Mouse (Mus musculus) embryonic stem cell, embryonic (primary cell): ENCODE data around the gene Slc22a5.

ENCODE experiments used
- CTCF ChIA-PET, 4 experiments: fragments of 300-600 bp in 2 of 4; fragments of 350-600 bp in 2 of 4; sonication (Branson Sonifier 250); formaldehyde crosslinking; loops; one replicate each; lab custom pipeline; 2022; ENCODE audit warnings: inconsistent platforms in 2 of 4; lab: Charles Lee
- POLR2A ChIA-PET, 4 experiments: fragments of 300-600 bp in 2 of 4; fragments of 350-600 bp in 2 of 4; sonication (Branson Sonifier 250); formaldehyde crosslinking; loops; one replicate each; lab custom pipeline; 2022; ENCODE audit warnings: antibody characterized with exemption in 4 of 4, inconsistent platforms in 1 of 4; lab: Charles Lee

Slc22a5 gene

DNA sequence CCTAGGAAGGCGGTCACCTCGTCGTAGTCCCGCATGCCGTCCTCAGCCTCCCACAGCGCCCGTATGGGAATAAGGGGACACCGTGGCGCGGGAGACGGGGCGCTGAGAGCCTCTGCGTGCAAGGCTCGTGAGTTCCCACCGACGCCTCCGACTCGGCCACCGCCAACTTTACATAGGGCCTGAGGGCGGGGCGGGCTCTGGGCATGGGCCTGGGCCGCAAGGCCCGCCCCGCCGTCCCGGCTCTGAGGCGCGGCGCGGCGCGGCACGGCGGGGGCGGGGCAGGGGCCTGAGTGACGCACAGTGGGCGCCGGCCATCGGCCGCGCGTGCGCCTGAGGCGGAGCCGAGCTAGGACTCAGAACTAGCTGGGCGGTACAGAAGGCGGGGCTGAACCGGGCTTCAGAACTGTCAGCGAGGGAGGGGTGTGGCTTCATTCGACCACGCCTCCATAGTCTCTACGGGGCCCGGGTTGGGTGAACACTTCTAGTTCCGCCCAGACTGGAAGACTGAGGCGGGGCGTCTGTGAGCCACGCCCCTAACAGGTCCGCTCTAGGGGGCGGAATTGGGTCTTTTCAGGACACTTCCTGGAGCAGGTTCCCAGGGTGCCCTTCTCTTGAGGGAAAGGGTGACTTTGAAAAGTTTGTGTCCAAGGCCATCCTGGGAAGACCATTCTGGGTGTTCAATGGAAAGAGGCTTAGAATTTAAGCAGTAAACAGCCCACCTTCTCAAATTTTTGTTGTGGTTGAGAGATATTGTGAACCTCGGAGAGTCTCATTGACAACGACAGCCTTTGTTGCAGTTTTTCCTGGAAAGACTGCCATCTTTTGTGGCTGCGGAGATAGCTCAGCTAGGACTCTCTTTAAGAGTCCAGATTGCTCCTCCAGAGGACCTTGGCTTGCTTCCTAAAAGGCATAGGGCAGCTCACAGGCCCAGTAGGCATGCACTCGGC is at the start of gene Slc22a5:
Gene Slc22a5, minus strand, starts transcription at position 156 of the 947 bp plus-strand sequence.
- POLR2A ChIA-PET, result interaction anchor here in 3 of 4 experiments (0.9 to 4.2 kb wide), 16 partner anchors 9 to 895 kb away, joined by 3 to 64 read pairs (median 4); partner anchors contain the start of genes Irf1 (in 2 of the 3), Slc22a21 (in 2 of the 3), Cdc42se2 (in 1 of the 3) and Rad50 (in 1 of the 3)
- CTCF ChIA-PET, result interaction anchor here in 2 of 4 experiments (0.6 to 1.4 kb wide), 8 partner anchors 11 to 156 kb away, joined by 3 to 7 read pairs (median 4); no protein-coding TSS in a partner anchor

DNA sequence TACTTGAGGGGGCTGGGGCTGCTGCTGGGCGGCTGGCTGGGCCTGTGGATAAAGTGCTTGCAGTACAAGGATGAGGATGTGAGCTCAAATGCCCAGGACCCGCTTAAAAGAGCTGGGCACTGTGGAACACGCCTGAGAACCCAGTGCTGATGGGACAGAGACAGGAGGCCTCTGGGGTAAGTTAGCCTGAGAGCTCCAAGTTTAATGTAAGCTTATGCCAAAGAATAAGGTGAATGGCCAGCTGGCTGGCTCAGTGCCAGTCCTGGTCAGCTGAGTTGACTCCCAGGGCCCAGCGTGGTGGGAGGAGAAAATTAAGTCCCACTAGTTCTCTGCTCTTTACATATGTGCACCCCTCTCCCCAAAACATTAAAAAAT is 40.5 kb upstream of the Slc22a5 start:
- CTCF ChIA-PET, result interaction anchor here (0.6 to 1.9 kb wide), 33 partner anchors 9 to 462 kb away, joined by 3 to 36 read pairs (median 4); partner anchors contain the start of gene Gm9837 (in 1 of the 4)
- POLR2A ChIA-PET, result interaction anchor here (0.6 to 1.6 kb wide), 12 partner anchors 10 to 1739 kb away, joined by 3 to 6 read pairs (median 3); no protein-coding TSS in a partner anchor

DNA sequence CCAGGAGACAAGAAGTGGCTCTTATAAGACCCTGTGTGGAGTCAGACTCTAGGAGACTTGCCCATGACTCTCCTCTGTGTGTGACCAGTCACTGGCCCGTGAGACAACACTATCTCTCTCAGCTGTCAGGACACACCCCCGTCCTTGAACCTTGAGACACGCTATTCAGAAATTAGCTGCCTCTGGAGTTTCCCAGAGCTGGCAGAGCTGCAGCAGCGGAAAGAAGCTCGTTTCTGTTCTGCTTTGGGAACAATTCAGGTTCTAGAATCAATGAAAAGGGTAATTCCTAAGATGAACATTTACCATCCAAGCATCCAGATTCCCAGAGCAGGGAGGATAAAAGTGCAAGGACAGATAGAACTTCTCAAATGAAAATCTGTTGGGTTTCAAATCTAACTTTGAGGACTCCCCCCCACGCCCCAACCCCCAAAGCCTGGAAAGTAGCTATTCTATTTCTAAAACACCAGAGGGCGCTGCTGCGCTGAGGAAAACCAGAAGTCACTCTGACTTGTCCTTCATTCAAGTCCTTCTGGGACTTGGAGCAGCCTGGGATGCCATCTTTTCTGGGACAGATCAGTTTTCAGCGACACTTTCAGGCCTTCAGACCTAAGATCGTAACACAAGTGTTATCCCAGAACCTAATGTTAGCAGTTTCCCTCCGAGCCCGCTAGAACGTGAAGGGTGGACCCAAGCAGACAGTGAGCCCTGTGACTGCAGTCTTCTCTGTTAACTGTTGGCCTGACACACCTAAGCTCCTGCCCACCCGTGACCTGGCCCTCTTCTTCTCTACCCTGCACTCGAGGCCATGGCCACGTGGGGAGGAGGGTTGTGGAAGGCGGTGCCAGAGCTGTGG is 39.9 kb upstream of the Slc22a5 start:
- POLR2A ChIA-PET, result interaction anchor here (0.6 to 1.6 kb wide), 21 partner anchors 9 to 1740 kb away, joined by 3 to 7 read pairs (median 3); partner anchors contain the start of genes Slc22a21 (in 2 of the 4) and Slc22a5 (in 1 of the 4)
- CTCF ChIA-PET, result interaction anchor here (0.5 to 1.9 kb wide), 53 partner anchors 9 to 1053 kb away, joined by 3 to 36 read pairs (median 4); partner anchors contain the start of genes Slc22a21 (in 2 of the 4), Gm9837 (in 1 of the 4) and Slc22a5 (in 1 of the 4)

DNA sequence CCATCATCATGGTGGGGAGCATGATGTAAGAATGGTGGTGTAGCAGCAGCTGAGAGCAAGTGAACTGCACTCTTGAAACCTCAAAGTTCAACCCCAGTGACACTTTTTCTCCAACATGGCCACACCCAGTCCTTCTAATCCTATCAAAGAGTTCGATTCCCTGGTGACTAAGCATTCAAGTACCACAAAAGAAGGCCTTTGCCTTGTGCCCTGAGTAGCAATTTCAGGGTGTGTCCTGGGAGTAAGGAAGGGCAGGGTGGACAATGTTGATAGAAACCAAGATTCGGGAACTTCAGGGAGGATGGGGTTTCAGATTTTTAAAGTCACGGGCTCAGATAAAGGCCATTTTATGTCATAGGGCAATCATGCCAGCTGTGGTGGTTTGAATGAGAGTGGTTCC is 38.3 kb upstream of the Slc22a5 start:
- CTCF ChIA-PET, result no interaction called here

DNA sequence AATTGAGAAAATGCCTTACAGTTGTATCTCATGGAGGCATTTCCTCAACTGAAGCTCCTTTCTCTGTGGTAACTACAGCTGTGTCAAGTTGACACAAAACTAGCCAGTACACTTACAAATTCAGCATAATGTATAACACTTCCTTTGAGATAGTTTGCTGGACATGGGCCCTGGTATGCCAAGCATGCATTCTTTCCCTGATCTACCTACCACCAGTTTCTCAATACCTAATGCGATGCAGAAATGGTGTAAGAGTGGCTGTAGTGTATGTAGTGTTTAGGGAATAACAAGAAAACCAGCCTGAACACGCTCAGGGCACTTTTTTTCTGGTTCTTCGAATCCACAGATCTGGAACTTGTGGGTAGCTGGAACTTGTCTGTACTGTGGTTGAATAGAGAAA is 37.1 kb upstream of the Slc22a5 start:
- ChIA-PET POLR2A (no interaction called here), CTCF (interaction anchor here in 2 of 4 experiments (0.6 to 1.0 kb wide), 2 partner anchors 10 to 72 kb away, joined by 3 read pairs; no protein-coding TSS in a partner anchor)

More for the DNA sequence above, 38.3 kb upstream of the Slc22a5 start:
- POLR2A ChIA-PET, result interaction anchor here in 1 of 4 experiments (0.9 kb wide), 1 partner anchor 161 kb away, joined by 3 read pairs; no protein-coding TSS in a partner anchor

DNA sequence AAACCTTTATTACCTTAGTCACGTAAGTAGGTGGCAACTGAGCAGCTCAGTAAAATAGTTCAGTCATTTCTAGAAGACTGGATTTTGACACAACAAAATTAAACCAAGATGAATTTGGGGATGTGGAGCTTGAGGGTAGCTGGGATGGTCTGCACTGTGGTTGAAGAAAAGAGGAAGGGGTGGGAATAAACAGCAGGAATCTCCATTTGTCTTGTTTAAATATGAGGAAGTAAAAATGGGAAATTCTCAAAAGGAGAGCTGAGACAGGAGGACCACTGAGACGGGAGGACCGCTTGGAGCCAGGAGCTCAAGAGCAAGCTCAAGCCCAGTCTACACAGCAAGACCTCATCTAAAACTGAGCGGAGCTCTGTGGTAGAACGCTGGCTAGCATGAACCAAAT is 34.8 kb upstream of the Slc22a5 start:
- ChIA-PET CTCF (interaction anchor here in 2 of 4 experiments (0.7 kb wide), 2 partner anchors 76 to 1672 kb away, joined by 3 read pairs; no protein-coding TSS in a partner anchor), POLR2A (no interaction called here)

DNA sequence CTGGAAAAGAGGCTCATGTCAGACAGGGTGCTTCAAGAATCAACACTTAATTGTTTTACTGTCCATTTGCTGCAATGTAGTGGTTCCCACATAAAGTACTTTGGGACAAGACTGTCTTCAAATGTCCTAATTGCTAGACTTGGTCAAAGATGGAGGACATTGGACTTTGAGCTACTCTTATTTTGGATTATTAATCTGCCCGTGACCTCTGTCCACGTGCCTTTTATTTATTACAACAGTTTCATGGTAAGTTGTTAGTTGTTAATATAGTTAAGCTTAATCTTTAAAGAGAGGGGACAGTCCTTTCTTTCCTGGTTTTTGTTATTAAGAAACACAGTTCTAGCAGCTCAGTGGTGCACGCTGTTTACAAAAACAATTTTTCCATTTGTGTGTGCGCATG is 27.4 kb upstream of the Slc22a5 start:
- CTCF ChIA-PET, result interaction anchor here in 3 of 4 experiments (0.6 to 1.0 kb wide), 3 partner anchors 10 to 73 kb away, joined by 3 to 4 read pairs (median 3); no protein-coding TSS in a partner anchor
- POLR2A ChIA-PET, result interaction anchor here in 1 of 4 experiments (0.9 kb wide), 1 partner anchor 13 kb away, joined by 4 read pairs; no protein-coding TSS in a partner anchor

DNA sequence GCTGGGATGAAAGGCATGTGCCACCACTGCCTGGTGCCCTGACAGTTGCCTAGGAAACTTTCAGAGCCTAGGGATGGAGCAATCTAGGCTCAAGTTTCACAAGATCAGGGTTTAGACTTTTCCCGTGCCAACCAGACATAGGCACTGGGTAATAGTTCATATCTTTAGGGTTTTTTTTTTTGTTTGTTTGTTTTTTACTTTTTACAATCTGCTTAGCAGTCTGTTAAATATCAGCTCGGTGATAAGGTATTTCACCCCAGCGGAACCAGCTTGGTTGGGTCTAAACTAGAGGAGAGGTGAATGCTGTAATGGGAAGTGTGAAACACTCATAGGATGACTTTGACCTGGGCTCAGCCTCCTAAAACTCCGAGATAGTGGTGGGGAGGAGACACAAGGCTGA is 19.6 kb upstream of the Slc22a5 start:
- ChIA-PET CTCF (interaction anchor here in 2 of 4 experiments (0.6 kb wide), 2 partner anchors 21 to 283 kb away, joined by 3 read pairs; no protein-coding TSS in a partner anchor), POLR2A (no interaction called here)

DNA sequence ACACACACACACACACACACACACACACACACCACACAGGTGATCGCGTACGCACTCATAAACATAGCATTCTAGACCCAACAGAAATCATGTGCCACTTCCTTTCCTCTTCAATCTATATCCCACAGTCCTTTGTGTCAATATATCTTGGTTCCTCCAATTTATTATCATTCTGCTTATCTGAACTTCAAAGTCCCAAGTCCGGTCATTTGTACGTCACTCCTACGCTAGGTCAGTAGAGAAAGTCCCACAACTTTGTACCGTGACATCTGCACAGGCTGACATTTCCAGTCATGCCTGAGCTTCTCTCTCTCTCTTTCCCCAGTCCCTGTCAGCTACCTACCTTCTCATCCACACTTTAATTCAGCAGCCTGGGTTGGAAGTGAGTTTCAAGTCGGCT is 17.2 kb upstream of the Slc22a5 start:
- POLR2A ChIA-PET, result no interaction called here
- CTCF ChIA-PET, result interaction anchor here in 1 of 4 experiments (0.6 kb wide), 1 partner anchor 248 kb away, joined by 3 read pairs; no protein-coding TSS in a partner anchor

DNA sequence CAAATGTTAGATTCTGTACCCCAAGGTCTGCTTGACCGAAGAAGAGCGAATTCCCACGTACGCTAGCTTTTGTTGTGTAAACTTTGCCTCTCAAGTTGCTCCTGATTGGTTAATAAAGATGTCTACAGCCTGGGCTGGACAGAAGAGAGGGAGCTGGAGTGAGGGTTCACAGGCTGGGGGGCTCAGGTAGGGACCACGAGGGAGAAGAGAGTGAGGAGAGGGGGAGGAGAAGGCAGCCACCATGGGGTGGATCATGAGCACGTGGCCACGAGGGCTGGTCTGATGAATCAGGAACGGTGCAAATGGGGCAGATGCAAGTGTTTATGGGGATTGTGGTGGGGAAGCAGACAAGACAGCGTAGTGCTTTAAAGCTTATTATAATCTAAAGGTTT is 13.1 kb upstream of the Slc22a5 start:
- ChIA-PET POLR2A (interaction anchor here in 3 of 4 experiments (0.7 to 5.7 kb wide), 10 partner anchors 11 to 528 kb away, joined by 3 to 64 read pairs (median 3); partner anchors contain the start of genes Slc22a21 (in 2 of the 3), Gdf9 (in 1 of the 3), Slc22a5 (in 1 of the 3) and Uqcrq (in 1 of the 3)), CTCF (interaction anchor here in 3 of 4 experiments (0.6 to 1.0 kb wide), 5 partner anchors 27 to 495 kb away, joined by 3 to 16 read pairs (median 4); no protein-coding TSS in a partner anchor)

DNA sequence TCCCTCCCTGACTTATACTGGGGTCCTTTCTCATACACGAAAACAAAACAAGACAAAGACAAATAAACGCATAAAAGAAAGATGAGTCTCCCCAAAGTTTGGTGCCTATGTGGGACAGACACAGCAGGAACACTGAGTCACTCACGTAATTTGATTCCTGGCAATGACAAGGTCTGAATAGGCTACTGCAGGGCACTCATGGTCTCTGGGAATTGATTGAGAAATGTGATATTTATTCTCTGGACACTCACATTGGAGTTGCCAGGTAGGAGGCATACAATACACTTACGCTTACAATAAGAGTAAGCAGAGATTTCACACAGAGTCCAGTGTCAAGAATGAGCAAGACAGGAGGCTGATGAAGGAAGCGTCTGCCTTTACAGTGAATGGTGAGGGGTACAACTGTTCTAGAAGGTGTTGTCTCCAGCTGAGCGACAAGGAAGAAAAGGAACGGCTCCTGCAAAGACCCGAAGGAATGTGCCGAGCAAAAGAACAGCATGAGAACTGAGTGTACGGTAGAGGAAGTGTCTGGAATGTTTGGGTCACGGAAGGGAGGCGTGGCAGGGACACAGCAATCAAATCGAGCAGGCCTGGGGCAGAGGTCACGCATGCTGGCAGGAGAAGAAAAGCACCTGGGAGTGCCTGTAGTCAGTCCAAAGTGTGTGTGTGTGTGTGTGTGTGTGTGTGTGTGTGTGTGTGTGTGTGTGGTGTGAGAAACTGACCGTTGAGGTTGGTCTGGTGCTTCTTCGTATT is 12.5 kb upstream of the Slc22a5 start:
- POLR2A ChIA-PET, result interaction anchor here in 3 of 4 experiments (0.7 to 5.7 kb wide), 11 partner anchors 10 to 528 kb away, joined by 3 to 64 read pairs (median 3); partner anchors contain the start of genes Slc22a21 (in 2 of the 3), Gdf9 (in 1 of the 3), Slc22a5 (in 1 of the 3) and Uqcrq (in 1 of the 3)
- CTCF ChIA-PET, result interaction anchor here in 3 of 4 experiments (0.6 to 1.2 kb wide), 6 partner anchors 27 to 494 kb away, joined by 3 to 16 read pairs (median 4); no protein-coding TSS in a partner anchor

DNA sequence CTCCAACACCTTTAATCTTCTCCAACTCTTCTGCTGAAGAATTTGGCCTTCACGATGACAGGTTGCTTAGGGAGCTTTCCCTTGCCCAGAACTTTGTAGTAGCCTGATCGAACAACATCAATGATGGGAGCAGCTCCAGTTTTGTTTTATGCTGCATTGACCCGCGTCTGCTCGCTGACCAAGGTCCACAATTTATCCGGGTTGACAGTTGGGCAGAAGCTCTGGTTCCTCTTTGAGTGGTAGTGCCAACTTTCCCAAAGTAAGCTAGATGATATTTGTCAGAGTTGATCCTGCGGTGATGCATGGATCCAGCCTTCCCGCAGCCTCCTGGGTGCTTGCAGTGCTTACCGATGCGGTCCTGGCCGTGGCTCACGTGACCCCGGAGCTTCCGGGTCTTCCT is 11.3 kb upstream of the Slc22a5 start:
- CTCF ChIA-PET, result interaction anchor here in 1 of 4 experiments (1.0 to 1.3 kb wide), 3 partner anchors 11 to 167 kb away, joined by 3 to 4 read pairs (median 3); partner anchors contain the start of gene Slc22a5
- POLR2A ChIA-PET, result interaction anchor here in 2 of 4 experiments (0.7 to 5.7 kb wide), 5 partner anchors 10 to 77 kb away, joined by 3 to 64 read pairs (median 4); partner anchors contain the start of genes Slc22a5 (in 2 of the 2) and Slc22a21 (in 1 of the 2)

DNA sequence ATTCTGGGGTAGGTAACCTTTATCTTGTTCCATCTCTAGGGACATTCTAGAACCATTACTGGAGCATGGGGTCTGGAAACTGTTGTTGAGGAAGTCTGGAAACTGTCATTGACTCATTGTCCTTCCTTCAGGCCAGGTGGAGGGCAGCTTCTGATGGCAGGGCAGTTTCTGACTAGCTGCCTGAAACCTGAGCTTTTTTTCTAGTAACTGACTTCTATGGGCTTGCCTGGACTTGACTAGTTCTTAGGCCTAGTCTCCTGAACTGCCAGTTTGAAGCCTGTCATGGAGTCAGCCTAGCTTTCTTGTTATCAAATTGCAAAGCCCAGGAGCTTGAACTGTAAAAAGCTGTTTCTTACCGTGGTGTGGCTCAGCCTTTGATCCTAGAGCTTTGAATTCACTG is 9.5 kb upstream of the Slc22a5 start:
- POLR2A ChIA-PET, result interaction anchor here in 2 of 4 experiments (0.6 to 5.7 kb wide), 5 partner anchors 8 to 600 kb away, joined by 3 to 64 read pairs (median 3); partner anchors contain the start of gene Slc22a5 (in 1 of the 2)
- CTCF ChIA-PET, result interaction anchor here in 2 of 4 experiments (0.5 to 0.8 kb wide), 2 partner anchors 30 to 39 kb away, joined by 3 to 7 read pairs; no protein-coding TSS in a partner anchor

DNA sequence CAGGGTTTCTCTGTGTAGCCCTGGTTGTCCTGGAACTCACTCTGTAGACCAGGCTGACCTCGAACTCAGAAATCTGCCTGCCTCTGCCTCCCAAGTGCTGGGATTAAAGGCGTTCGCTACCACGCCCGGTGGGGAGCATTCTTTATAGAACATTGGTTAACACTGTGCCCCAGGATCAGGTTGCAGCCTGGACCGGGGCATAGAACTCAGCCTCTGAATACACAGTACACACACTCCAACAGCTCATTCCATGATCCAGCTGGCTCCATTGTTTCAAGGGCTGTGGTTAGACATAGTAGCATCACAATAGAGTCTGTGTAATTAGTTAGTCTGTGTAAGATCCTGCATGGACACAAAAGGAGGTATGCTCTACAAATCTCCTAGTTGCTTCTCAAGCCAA is 8.5 kb upstream of the Slc22a5 start:
- POLR2A ChIA-PET, result interaction anchor here in 1 of 4 experiments (5.7 kb wide), 1 partner anchor 7 kb away, joined by 64 read pairs; the partner anchor contains the start of gene Slc22a5
- CTCF ChIA-PET, result no interaction called here

DNA sequence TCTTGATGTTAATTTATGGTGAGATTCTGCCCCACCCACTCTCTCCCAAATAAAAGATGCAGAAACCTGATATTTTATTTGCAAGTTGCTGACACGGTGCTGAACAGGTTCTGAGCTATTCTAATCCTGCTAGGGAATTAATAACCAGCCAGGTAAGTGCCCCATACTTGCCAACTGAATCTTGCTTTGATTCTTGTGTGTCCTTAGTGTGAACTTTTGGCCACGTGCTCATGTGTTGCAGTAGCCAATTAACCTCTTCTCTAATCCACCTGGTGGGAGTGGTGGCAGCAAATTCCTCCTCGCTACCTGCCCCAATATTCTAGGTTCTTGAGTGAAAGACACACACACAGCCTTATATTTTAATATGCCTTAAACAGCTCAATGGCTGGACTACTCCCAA is 7.5 kb upstream of the Slc22a5 start:
- CTCF ChIA-PET, result no interaction called here
- POLR2A ChIA-PET, result interaction anchor here in 1 of 4 experiments (0.8 kb wide), 1 partner anchor 129 kb away, joined by 3 read pairs; the partner anchor contains the start of gene Irf1

DNA sequence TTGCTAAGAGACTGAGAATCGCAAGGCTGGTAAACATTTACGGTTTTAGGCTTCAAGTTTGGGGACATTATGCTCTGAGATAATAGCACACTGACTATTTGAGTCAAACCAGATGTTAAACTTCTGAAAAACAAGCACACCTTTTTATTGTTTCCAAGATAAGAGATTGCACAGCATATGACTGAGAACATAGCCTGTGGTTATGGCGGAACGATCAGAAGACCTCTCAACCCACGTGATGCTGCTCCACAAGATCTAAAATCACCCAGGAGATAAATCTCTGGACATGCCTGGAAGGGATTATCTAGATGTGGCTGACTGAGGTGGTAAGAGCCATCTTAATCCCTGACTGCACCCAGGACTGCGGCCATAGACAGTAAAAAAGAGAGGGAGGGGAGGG is 5.5 kb upstream of the Slc22a5 start:
- CTCF ChIA-PET, result no interaction called here

More for the DNA sequence above, 5.5 kb upstream of the Slc22a5 start:
- POLR2A ChIA-PET, result no interaction called here
